In genomic region chr10:96863230-96863629, GRCm38 (mm10) we compare ENCODE assay signal across 24 mouse cellular contexts.
A peak's percentile ranks its signal among the peaks of the same experiment; 100 is the strongest.
DNase-seq lines count a peak whose midpoint lies in the region; ATAC-seq lines count a peak whose summit lies in the region.
"Had no signal": no experiment of that assay in that cellular context is flagged by ENCODE, and none has a peak within 500 bp of the region (broad histone marks: within the 10 kb centered on the region; RNA-seq: fewer than 3 reads in every experiment).

No protein-coding gene starts in this region.

- DNase-seq in heart, adult 11 months: peak; percentile 87
- DNase-seq in heart, postnatal 36 days: no peak
- peak; percentile 2 for DNase-seq in midbrain, embryonic 11.5 days (ENCODE audit: low spot score, missing footprints)
- DNase-seq in adrenal gland, postnatal 14 days: peak; percentile 57
- peak; percentile 18 for DNase-seq in skeletal muscle tissue, adult 2 months (ENCODE audit: low read depth, low spot score)
- DNase-seq in retina, postnatal 1 day: no peak
- DNase-seq in layer of hippocampus, adult 11-12 months (ENCODE audit: low spot score): no peak
- DNase-seq: cerebellum, adult 9-10 months; cerebellum, postnatal 36 days; gastrocnemius, postnatal 25 days; heart, postnatal 14 days; kidney, adult 2 months; kidney, postnatal 14 days; liver; lung, adult 2 months; lung, postnatal 14 days; right cerebral cortex, postnatal 14 days; spleen, adult 18-20 months; thymus, postnatal 14 days had no signal

- no peak overlapping the region for H3K4me2 ChIP-seq in midbrain, embryonic 11.5 days
- no peak overlapping the region for H3K4me2 ChIP-seq in midbrain, embryonic 16.5 days (ENCODE audit: low read length)
- H3K4me2 ChIP-seq: forebrain, embryonic 13.5 days; hindbrain, embryonic 15.5 days; midbrain, embryonic 13.5 days had no signal

- H3K27ac ChIP-seq in midbrain, embryonic 11.5 days (ENCODE audit: low read depth, low read length): no peak overlapping the region
- H3K27ac ChIP-seq in midbrain, embryonic 16.5 days (ENCODE audit: low read length): no peak overlapping the region
- H3K27ac ChIP-seq: forebrain, embryonic 13.5 days; hindbrain, embryonic 15.5 days; liver, embryonic 14.5 days; midbrain, embryonic 13.5 days had no signal

- no peaks in the 10 kb centered on the region for H3K27me3 ChIP-seq in midbrain, embryonic 11.5 days (ENCODE audit: control insufficient read depth, insufficient read depth, low read length)
- no peaks in the 10 kb centered on the region for H3K27me3 ChIP-seq in midbrain, embryonic 16.5 days (ENCODE audit: control insufficient read depth, insufficient read depth, low read depth, low read length)
- H3K27me3 ChIP-seq: forebrain, embryonic 13.5 days; hindbrain, embryonic 15.5 days; midbrain, embryonic 13.5 days had no signal

- no peak for ATAC-seq in midbrain, embryonic 11.5 days (ENCODE audit: low FRiP score)
- no peak for ATAC-seq in midbrain, embryonic 16.5 days
- ATAC-seq: forebrain, embryonic 13.5 days; midbrain, embryonic 13.5 days had no signal

- no peaks in the 10 kb centered on the region for H3K4me1 ChIP-seq in midbrain, embryonic 11.5 days (ENCODE audit: control insufficient read depth, insufficient read depth, low read length)
- H3K4me1 ChIP-seq in midbrain, embryonic 16.5 days (ENCODE audit: control insufficient read depth, insufficient read depth, low read length): no peaks in the 10 kb centered on the region
- H3K4me1 ChIP-seq: forebrain, embryonic 13.5 days; hindbrain, embryonic 15.5 days; midbrain, embryonic 13.5 days had no signal

- no peaks in the 10 kb centered on the region for H3K36me3 ChIP-seq in midbrain, embryonic 11.5 days (ENCODE audit: control insufficient read depth, insufficient read depth, low read length)
- H3K36me3 ChIP-seq in midbrain, embryonic 16.5 days (ENCODE audit: control insufficient read depth, insufficient read depth, low read length): no peaks in the 10 kb centered on the region
- H3K36me3 ChIP-seq: hindbrain, embryonic 15.5 days; midbrain, embryonic 13.5 days had no signal

- WGBS in midbrain, embryonic 11.5 days: 89% methylated on average over 8 of the region's 8 CpGs
- WGBS in midbrain, embryonic 16.5 days: 77% methylated on average over 8 of the region's 8 CpGs

- intact Hi-C loops in heart, postnatal 36 days (cut with DNase I): no loop called here

- H3K4me3 ChIP-seq in midbrain, embryonic 11.5 days (ENCODE audit: low read depth, low read length): no peak overlapping the region
- no peak overlapping the region for H3K4me3 ChIP-seq in midbrain, embryonic 16.5 days (ENCODE audit: low read depth, low read length)
- H3K4me3 ChIP-seq: forebrain, embryonic 13.5 days; hindbrain, embryonic 15.5 days; midbrain, embryonic 13.5 days had no signal

- H3K9me3 ChIP-seq in midbrain, embryonic 11.5 days (ENCODE audit: control insufficient read depth, low read length): no peaks in the 10 kb centered on the region
- H3K9me3 ChIP-seq in midbrain, embryonic 16.5 days (replicated peaks; ENCODE audit: control insufficient read depth, low read length, poor library complexity, severe bottlenecking): no peaks in the 10 kb centered on the region
- H3K9me3 ChIP-seq: forebrain, embryonic 13.5 days; hindbrain, embryonic 15.5 days; midbrain, embryonic 13.5 days had no signal

- no peak overlapping the region for H3K9ac ChIP-seq in midbrain, embryonic 11.5 days (ENCODE audit: low read length)
- H3K9ac ChIP-seq in midbrain, embryonic 16.5 days (ENCODE audit: low read depth, low read length): no peak overlapping the region
- H3K9ac ChIP-seq: forebrain, embryonic 13.5 days; hindbrain, embryonic 15.5 days; liver, embryonic 14.5 days; midbrain, embryonic 13.5 days had no signal

Comparison
In these comparisons a context has a peak if more than half of its experiments do, and no peak if none do; other contexts are left out.
1. DNase-seq: peak in heart, adult 11 months (single experiment), midbrain, embryonic 11.5 days (single experiment), adrenal gland, postnatal 14 days (single experiment) and skeletal muscle tissue, adult 2 months (single experiment); none in heart, postnatal 36 days (0 of 2), retina, postnatal 1 day (single experiment) and layer of hippocampus, adult 11-12 months (single experiment).